Mouse (Mus musculus) hindbrain, embryonic 16.5 days (tissue): ENCODE data around the gene Faf2. TPM values are rescaled to one million over a fixed set of nuclear protein-coding genes. Genes with fewer than 3 reads are reported as not detected.
A peak's percentile ranks its signal among the peaks of the same experiment; 100 is the strongest.

Experiments
- ATAC-seq: fragments of 200-750 bp; cut with Nextera tagmentation; 2 replicates; pipeline ENCODE4 v1.8.0; 2017; ENCODE audit warnings: moderate TSS enrichment, moderate library complexity
- H3K27ac ChIP-seq: fragments of 300-500 bp; sonication (generic); 2 replicates; pipeline ENCODE4 v1.5.1; 2014; ENCODE audit warnings: low read depth, mild to moderate bottlenecking, control low read depth, low read length, moderate library complexity
- H3K27me3 ChIP-seq: fragments of 300-500 bp; sonication (generic); replicated peaks from 2 replicates; pipeline ENCODE4 v1.6.1; 2014; ENCODE audit warnings: low read length; ENCODE audit not compliant: control insufficient read depth, insufficient read depth
- H3K36me3 ChIP-seq: fragments of 300-500 bp; sonication (generic); 2 replicates; pipeline ENCODE4 v1.6.1; 2014; ENCODE audit warnings: mild to moderate bottlenecking, low read length, moderate library complexity, mixed read lengths; ENCODE audit not compliant: control insufficient read depth, insufficient read depth
- H3K4me1 ChIP-seq: fragments of 300-500 bp; sonication (generic); 2 replicates; pipeline ENCODE4 v1.6.1; 2014; ENCODE audit warnings: low read depth, low read length; ENCODE audit not compliant: control insufficient read depth, insufficient read depth
- H3K4me2 ChIP-seq: fragments of 300-500 bp; sonication (generic); 2 replicates; pipeline ENCODE4 v1.6.1; 2014; ENCODE audit warnings: mild to moderate bottlenecking, low read length, control low read depth, moderate library complexity
- H3K4me3 ChIP-seq: fragments of 300-500 bp; sonication (generic); 2 replicates; pipeline ENCODE4 v1.5.1; 2014; ENCODE audit warnings: mild to moderate bottlenecking, low read length, control low read depth, moderate library complexity
- H3K9ac ChIP-seq: fragments of 300-500 bp; sonication (generic); 2 replicates; pipeline ENCODE4 v1.6.1; 2014; ENCODE audit warnings: low read depth, mild to moderate bottlenecking, control low read depth, low read length, moderate library complexity
- H3K9me3 ChIP-seq: fragments of 300-500 bp; sonication (generic); 2 replicates; pipeline ENCODE4 v1.6.1; 2014; ENCODE audit warnings: mild to moderate bottlenecking, low read length, moderate library complexity; ENCODE audit not compliant: control insufficient read depth
- WGBS: fragments of 180-500 bp; shearing (Covaris S2); extraction: QIAGEN DNeasy Blood & Tissue Kit; methylation state at CpG from one replicate; pipeline ENCODE4 v1.1.7; 2014; 5-methylcytosine and 5-hydroxymethylcytosine counted together
- polyA plus RNA-seq: library from polyadenylated mRNA; unstranded; fragments of >200 nt; fragmentation: Nextera tagmentation; extraction: Ambion mirVana; gene quantifications from 2 replicates; pipeline ENCODE4 v1.2.1, GENCODE M21; 2015

The Faf2 gene
- polyA plus RNA-seq, 1 experiment from 2014 or later, result 61.9 TPM

DNA sequence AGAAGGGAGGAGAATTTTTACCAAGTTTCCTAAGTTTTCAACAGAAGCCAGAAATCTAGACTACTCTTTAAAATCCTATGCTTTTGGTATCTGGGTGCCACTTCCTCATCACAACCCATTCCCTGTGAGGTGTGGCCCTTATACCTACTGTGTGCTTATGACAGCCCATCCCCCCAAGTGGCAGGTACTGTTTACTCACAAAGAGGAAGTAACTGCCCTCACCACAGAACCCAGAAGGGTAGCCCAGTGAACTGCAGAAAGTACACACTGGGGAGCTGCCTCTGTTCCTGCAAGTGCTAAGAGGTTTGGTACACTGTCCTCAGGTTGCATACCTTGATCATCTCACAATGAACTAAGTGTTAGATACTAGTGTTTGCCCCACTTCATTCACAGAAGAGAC lies 70.2 kb downstream of the Faf2 start:
- no peak overlapping the region for H3K27ac ChIP-seq
- no peak overlapping the region; the same call in 1 of the 2 replicates for H3K4me2 ChIP-seq
- no peaks in the 10 kb centered on the region for H3K9me3 ChIP-seq
- H3K4me1 ChIP-seq, result peaks cover 29% of the 10 kb centered on the region
- no peak overlapping the region for H3K4me3 ChIP-seq
- H3K27me3 ChIP-seq, result no peaks in the 10 kb centered on the region
- H3K36me3 ChIP-seq, result no peaks in the 10 kb centered on the region
- no peak for ATAC-seq
- H3K9ac ChIP-seq, result no peak overlapping the region; the same call in 1 of the 2 replicates

DNA sequence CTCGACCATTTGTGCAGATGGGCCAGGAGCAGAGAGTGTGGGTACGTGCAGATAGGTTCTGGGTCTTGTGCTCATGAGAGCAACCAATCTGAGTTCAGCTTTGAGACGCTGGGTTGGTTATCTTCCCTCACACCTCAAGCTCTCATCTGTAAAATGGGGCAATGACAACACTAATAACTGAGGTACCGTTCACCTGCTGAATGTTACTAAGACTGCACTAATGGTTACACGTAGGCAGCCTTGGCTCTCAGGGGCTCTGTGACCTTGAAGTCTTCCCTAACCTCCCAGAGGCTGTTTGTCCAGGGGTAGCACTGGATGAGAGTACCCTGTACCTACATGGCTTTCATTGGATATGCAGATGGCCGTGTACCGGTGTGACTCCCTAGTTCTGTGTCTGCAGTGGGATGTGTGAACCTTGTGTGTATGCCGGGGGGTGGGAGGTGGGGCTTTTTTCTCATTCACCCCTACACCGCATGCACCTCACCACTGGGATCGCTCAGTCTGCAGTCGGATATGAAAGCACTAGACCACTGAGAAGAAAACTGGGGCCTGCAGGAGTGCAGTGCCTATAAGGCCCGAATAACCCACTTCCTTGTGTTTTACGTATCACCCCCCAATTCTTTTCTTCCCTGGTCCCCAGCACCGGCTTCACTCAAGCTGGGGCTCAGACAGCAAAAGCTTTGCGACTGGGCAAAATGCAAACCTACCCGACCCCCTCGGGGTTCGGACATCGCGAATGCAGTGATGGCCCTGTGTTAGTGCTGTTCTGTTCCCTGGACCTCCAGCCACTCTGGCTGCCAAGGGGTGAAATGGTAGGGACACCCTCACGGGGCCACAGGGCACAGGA lies 71.3 kb downstream of the Faf2 start:
- Histone ChIP-seq H3K36me3 (no peaks in the 10 kb centered on the region), H3K4me1 (peaks cover 29% of the 10 kb centered on the region), H3K9ac (peak overlapping the region; percentile 95), H3K9me3 (no peaks in the 10 kb centered on the region), H3K4me3 (peak overlapping the region; percentile 89), H3K27ac (peak overlapping the region; percentile 96), H3K27me3 (no peaks in the 10 kb centered on the region), H3K4me2 (peak overlapping the region; percentile 84)
- WGBS, result 13% methylated on average over 21 of the region's 21 CpGs
- no peak for ATAC-seq

DNA sequence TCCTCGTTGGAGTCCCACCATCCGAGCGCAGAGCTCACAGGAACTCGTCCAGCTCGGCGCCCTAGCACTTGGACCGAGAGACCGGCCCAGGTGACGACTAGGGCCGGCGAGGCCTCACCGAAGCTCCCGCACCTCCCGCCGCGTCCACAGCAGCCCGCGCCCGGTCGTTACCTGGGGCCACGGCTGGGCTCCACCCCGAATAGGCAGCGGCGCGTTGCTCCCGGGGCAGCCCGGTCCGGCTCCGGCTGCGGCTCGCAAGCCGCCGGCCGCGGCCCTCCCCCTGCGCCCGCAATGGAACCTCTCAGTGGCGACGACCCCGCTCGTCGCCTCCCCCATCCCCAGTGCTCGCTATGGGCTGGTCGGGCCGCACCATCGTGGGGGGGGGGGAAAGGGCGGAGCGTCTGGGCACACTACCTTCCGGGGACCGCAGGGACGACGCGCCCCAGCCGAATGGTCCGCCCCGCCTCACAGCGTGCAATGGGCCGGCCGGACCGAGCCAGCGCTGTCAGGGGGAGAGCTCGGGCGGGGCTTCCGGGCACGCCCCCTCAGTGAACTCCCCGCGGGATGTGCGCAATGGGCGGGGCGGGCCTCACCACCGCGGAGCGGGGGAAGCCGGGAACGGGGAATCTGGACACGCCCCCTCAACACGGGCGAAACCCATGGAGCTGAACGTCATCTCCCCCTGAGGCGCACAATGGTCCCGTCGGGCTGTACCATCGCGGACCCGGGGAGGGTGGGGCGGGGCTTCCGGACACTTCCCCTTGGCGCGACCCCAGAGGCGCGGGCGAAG lies 72.2 kb downstream of the Faf2 start, which contains the start of gene Rnf44:
Gene Rnf44, minus strand, starts transcription at position 350 of the 790 bp plus-strand sequence.
- Histone ChIP-seq H3K27me3 (no peaks in the 10 kb centered on the region), H3K4me2 (peak within 1 kb of the TSS; percentile 84), H3K4me1 (peaks cover 24% of the 10 kb centered on the region), H3K4me3 (peak within 1 kb of the TSS; percentile 89), H3K9ac (peak within 1 kb of the TSS; percentile 95), H3K9me3 (no peaks in the 10 kb centered on the region), H3K27ac (peak within 1 kb of the TSS; percentile 96), H3K36me3 (no peaks in the 10 kb centered on the region)
- under 1% methylated on average over 55 of the region's 92 CpGs for WGBS
- ATAC-seq, result peak; percentile 97

DNA sequence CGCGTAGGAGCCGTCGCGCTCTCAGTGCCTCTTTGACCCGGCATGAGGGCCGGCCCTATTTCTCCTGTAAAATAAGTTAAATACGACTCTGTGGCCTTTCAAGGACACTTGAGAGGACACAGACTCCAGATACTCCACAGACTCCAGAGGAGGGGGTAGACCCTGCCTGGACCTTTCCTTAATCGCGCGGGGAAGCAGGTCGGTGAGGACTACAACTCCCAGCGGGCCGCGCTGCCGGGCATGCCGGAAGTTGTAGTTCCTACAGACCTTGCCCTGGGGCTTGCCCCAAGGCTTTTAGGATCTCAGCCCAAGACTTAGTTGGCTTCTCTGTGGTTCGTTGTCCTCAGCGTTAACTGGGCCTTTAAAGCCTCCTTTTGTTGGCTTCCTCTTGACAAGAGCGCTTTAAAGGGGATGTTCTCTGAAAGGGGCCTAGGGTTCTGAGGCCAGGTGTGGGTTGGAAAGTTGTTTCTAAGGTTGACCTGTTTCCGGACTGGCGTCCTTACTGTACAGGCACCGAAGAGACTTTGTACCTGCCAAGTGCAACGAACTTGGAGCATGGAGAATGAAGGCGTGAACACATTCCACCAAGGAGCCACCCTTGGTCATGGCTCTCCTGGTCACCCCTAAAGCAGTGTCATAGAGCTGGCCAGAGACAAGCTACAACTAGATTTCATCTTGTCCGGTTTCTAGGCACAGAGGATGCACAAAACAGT lies 72.9 kb downstream of the Faf2 start:
- 18% methylated on average over 26 of the region's 26 CpGs for WGBS
- no peaks in the 10 kb centered on the region for H3K36me3 ChIP-seq
- ATAC-seq, result peak; percentile 77

DNA sequence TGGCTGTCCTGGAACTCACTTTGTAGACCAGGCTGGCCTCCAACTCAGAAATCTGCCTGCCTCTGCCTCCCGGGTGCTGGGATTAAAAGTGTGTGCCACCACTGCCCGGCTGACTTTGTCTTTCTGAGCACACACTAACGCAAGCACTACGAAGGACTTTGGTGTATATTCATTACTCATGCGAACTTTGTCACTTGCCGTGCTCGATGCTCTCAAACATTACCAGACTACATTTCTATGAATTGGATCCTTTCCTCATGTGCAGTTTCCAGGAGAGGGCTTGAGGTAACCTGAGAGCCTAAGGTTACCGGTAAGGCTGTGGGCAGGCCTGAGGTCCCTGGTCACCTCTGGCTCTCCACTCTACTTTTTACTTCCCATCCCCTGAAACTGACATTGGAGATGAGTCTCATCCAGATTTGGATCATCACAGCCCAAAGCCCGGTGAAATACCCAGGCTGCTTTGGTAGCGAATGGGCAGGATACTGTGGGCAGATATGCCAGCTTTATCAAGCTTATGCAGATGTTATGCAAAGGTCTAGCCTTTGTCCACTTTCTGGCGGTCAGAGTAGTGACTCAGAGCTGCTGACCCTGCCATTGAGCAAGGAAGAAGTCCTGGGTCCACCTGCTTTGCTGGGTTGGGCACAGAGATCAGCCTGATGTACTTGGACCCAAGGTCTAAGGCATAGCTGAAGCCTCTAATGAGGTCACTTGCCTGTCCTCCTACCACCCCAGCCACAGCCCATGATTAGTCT lies 74.1 kb downstream of the Faf2 start:
- Histone ChIP-seq H3K9ac (no peak overlapping the region), H3K4me1 (peaks cover 24% of the 10 kb centered on the region), H3K4me3 (no peak overlapping the region), H3K27me3 (no peaks in the 10 kb centered on the region), H3K36me3 (no peaks in the 10 kb centered on the region), H3K9me3 (no peaks in the 10 kb centered on the region), H3K27ac (no peak overlapping the region), H3K4me2 (no peak overlapping the region)
- 94% methylated on average over 11 of the region's 11 CpGs for WGBS
- ATAC-seq, result no peak

More for the DNA sequence above, 72.9 kb downstream of the Faf2 start:
- peak overlapping the region; percentile 89 for H3K4me3 ChIP-seq
- peak overlapping the region; percentile 73 for H3K9ac ChIP-seq
- H3K9me3 ChIP-seq, result no peaks in the 10 kb centered on the region
- H3K4me1 ChIP-seq, result peaks cover 24% of the 10 kb centered on the region
- H3K27ac ChIP-seq, result peak overlapping the region; percentile 96
- no peaks in the 10 kb centered on the region for H3K27me3 ChIP-seq
- H3K4me2 ChIP-seq, result peak overlapping the region; percentile 59

DNA sequence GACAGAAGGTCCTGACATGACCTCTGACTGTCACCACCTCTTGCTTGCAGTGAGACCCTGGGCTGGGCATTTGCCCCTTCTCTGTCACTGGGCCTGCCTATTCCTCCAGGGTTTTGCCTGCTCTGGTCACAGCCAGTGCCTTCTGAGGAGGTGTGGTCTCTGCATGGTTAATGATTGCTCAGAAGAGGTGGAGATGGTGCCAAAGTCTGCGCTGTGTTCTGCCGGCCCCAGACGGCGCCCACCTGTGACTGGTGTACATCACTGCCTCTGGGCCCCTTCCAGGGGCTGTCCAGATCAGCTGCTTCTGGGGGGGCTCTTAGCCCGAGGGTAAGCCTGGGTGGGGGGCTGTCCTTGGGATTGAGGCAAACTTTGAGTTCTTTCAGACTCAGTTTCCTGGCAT lies 79.7 kb downstream of the Faf2 start, which contains the start of gene Cdhr2:
Gene Cdhr2, plus strand, starts transcription at position 219 of the 400 bp plus-strand sequence.
- no peaks in the 10 kb centered on the region for H3K4me1 ChIP-seq
- no peak within 1 kb of the TSS for H3K4me3 ChIP-seq
- WGBS, result 77% methylated on average over 5 of the region's 5 CpGs

DNA sequence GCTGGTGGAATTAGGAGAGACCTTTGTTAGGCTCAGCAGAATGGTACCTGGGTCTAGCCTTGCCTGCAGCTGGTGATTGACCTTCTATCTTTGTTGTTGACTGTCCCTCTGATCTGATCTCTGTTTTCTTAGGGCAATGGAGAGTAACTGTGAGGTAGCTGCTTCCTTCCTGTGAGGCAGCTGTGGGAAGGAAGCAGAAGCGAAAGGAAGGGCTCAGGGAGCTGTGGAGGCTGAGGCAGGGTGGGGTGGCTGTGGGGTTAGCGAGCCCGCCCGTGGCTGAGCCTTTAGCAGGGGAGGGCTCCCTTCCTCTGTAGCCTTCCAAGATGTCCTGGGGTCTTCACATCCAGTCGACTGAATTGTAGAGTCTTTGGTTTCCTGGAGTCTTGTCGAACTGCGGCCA lies 80.9 kb downstream of the Faf2 start:
- Histone ChIP-seq H3K9me3 (no peaks in the 10 kb centered on the region), H3K9ac (no peak overlapping the region), H3K4me3 (no peak overlapping the region), H3K27me3 (no peaks in the 10 kb centered on the region; the same call in 1 of the 2 replicates), H3K27ac (no peak overlapping the region), H3K36me3 (no peaks in the 10 kb centered on the region), H3K4me2 (no peak overlapping the region), H3K4me1 (no peaks in the 10 kb centered on the region)
- WGBS, result 70% methylated on average over 7 of the region's 7 CpGs
- no peak for ATAC-seq

More for the DNA sequence above, 79.7 kb downstream of the Faf2 start, which contains the start of gene Cdhr2:
- H3K36me3 ChIP-seq, result no peaks in the 10 kb centered on the region
- H3K27me3 ChIP-seq, result no peaks in the 10 kb centered on the region; the same call in 1 of the 2 replicates
- H3K4me2 ChIP-seq, result no peak within 1 kb of the TSS
- H3K27ac ChIP-seq, result no peak within 1 kb of the TSS
- no peak for ATAC-seq
- H3K9ac ChIP-seq, result no peak within 1 kb of the TSS
- no peaks in the 10 kb centered on the region for H3K9me3 ChIP-seq

DNA sequence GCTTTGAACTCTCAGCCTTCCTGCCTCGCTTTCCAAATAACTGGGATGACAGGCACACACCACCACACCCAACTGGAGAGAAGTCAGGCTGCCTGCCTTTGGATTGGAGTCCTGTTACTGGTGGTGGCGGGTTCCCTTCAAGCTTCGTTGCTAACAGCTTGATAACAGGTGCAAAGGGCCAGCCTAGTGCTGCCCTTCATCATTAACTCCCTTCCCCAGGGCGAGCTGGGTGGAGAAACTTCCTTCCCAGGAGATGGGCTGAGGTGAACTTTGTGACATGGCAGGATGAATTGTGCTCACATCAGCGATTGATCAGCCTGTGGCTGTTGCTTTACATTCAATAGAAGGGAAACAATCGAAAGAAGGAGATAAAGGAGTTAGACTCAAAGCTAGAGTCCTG lies 83.3 kb downstream of the Faf2 start:
- H3K9ac ChIP-seq, result no peak overlapping the region
- H3K27ac ChIP-seq, result no peak overlapping the region
- no peaks in the 10 kb centered on the region for H3K9me3 ChIP-seq
- no peak for ATAC-seq
- H3K4me3 ChIP-seq, result no peak overlapping the region
- no peaks in the 10 kb centered on the region; the same call in 1 of the 2 replicates for H3K27me3 ChIP-seq
- WGBS, result 47% methylated on average over 6 of the region's 6 CpGs
- H3K4me2 ChIP-seq, result no peak overlapping the region
- no peaks in the 10 kb centered on the region for H3K36me3 ChIP-seq
- H3K4me1 ChIP-seq, result no peaks in the 10 kb centered on the region
